Mouse (Mus musculus) NIH3T3 (cell line): Measurements from ENCODE around the gene Pik3cb.

Source experiments
- DNase-seq: peaks from one replicate; pipeline ENCODE4 v3.0.0-alpha.2; 2012; ENCODE audit warnings: low read depth

The Pik3cb gene

GRCm38 (mm10) chr9:99081718-99082117 is 58.7 kb downstream of the Pik3cb start:
- no peak for DNase-seq

DNA sequence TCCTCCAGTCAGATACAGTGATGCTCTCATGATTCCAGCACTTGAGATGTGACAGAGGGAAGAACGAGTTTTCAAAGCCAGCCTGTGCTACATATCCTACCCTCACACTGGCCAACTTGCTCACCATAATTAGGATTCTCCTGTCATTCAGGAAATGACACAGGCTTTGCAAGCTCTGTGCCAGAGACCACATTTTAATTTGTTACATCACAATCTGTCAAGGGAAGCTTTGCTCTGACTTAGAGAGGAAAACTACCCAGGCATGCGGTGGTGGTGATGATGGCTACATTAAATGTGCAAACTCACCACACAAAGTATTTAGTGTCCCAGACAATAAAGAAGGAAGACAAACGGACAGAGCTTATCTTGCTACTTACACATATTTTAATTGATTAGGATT is 59.1 kb downstream of the Pik3cb start:
- DNase-seq = no peak

- no peak for DNase-seq
These were observed 59.8 kb downstream of the Pik3cb start for GRCm38 (mm10) chr9:99080657-99081056.

DNA sequence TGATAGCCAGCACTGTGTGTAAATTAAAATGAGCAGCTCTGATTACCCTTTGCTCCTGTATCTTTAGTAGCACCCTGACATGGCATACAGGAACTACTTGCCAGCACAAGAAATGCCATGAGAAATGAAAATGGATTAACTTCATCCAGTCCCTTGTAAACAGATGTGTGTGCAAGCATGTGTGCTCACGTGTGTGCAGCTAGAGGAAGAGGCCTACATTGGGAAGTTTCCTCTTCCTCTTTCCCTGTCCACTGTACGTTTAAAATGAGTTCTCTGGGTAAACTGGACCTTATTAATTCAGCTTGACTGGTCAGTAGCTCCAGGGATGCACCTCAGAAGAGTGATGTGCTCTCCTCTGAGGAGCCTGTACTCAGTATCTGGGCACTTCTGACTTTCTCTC is 66.0 kb downstream of the Pik3cb start:
- DNase-seq = no peak

- no peak for DNase-seq
These were observed 67.9 kb downstream of the Pik3cb start for GRCm38 (mm10) chr9:99072538-99072937.

DNA sequence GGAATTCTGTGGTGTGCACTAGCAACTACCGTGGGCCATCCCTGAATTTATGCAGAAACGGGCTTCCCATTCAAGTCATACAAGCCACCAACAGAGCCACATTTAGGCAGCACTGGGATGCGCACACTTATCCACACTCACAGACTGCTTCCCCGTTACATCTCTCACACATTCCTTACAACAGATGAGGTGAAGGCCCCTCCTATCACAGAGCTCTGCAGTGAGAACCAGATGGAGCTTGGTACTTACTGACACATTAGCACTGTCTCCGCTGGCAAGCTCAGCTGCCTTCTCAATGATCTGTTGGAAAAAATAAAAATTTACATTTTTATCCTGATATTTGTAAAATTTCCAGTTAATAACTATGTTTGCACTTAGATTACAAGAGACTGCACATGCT is 75.1 kb downstream of the Pik3cb start:
- no peak for DNase-seq

DNA sequence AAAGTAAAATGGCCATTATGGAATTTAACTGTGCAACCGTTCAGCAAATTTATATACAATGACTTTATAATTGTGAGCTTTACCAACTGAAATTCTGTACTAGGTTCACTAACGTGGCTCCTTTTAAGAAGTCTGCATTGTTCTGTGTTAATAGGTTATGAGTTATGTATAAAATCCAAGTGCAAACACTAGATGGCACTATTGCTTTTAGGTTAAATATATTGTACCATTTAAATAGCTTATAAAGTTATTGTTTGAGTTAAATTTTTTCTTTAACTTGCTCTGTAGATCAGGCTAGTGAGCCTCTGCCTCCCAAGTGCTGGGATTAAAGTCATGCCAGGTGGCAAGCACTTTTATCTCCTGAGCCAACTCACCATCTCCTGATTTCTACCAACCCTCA is 76.2 kb downstream of the Pik3cb start:
- peak; percentile 78 for DNase-seq

DNA sequence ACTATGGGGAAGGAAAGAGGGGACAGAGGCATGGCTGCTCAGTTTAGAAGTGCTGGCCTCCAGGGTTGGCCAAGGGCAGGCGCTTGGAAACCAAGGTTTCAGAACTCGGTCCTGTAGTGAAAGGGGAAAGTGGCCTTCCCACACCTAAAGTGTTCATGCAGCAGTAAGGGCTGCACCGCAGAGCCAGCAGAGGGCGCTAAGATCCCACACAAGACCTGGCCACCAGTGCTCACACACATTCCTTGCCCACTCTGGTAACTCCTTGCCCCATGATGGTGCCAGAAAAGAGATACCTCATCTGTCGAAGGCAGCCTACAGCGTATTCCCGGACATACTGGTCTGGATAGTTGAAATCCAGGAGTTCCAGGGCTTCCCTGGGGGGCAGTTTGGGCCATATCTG is 77.9 kb downstream of the Pik3cb start:
- DNase-seq = peak; percentile 86

DNA sequence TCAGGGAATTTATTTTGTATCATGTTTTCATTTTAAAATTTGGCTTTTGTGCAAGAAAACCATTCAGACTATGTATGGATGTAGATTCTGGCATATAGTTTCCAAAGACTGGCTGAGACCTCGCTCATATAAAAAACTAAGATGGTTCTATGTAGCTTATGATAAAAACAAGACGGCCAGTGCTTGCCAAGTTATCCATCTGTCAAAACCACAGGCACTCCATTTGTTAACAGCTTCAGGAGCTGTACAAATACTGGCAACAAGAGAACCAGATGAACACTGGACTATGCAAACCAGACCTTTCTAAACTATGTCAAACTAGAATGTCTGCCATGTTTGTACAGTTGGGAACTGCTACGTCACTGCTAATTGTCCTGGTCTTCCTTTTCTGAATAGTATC is 82.7 kb downstream of the Pik3cb start:
- DNase-seq = peak; percentile 56

DNA sequence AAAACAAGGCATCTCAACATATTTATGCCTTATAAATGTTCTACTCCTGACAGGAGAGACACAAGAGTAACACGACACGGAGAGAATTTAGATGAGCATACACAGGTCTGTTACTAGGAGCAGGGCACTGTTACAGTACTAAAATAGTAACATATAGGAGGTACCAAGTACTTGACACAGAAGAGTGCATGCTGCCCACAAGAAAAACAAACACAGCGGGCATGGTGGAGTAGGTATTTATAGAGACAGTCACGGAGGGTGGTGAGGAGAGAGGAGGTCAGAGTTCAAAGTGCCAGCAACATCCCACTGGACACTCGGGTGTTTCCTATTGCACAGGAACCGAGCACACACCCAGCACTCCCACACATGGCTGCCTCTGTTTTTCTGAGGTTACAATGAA is 90.7 kb downstream of the Pik3cb start:
- no peak for DNase-seq

- DNase-seq = peak; percentile 69
These were observed 91.6 kb downstream of the Pik3cb start for GRCm38 (mm10) chr9:99048724-99049250.

- no peak for DNase-seq
These were observed 95.7 kb downstream of the Pik3cb start for GRCm38 (mm10) chr9:99044761-99045160.

DNA sequence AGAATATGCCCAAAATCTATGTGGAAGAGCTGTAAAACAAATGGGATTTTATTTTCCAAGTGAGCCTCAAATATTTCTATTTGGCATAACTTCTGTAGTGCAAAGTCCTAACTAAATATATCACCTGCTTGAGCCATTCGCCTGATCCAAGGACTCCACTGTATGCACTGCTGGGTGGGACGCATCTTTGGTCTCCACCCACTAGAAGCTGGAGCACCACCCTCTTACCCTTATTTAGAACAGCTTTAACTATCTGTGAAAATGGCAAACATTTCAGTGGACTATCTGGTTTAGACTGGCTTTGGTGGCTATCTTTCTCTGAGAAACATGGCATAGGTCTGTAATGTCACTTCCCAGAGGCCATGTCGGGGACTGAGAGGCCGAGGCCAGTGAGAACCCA is 97.8 kb downstream of the Pik3cb start:
- no peak for DNase-seq

GRCm38 (mm10) chr9:99041994-99042393 is 98.4 kb downstream of the Pik3cb start:
- DNase-seq = no peak

DNA sequence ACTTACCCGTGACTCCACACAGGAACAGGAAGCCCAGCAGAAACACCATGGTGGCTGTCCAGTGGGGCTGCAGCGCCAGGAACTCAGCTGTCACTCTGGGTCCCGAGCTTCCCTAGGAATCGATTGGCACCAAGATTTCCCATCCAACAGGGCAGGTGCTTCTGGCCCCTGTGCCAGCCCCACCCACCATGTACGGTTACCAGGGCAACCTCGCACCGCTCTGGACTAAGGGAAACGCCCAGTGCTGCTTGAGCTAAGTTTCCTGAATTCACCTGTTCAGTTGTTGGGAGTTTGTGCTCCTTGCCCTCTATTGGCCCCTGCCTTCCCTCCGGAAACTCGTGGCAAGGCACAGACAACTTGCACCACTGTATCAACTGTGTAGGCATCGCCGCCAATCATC is 104.8 kb downstream of the Pik3cb start, which contains the start of gene Gm1123:
Gene Gm1123, minus strand, starts transcription at position 141 of the 400 bp plus-strand sequence.
- DNase-seq = no peak

DNA sequence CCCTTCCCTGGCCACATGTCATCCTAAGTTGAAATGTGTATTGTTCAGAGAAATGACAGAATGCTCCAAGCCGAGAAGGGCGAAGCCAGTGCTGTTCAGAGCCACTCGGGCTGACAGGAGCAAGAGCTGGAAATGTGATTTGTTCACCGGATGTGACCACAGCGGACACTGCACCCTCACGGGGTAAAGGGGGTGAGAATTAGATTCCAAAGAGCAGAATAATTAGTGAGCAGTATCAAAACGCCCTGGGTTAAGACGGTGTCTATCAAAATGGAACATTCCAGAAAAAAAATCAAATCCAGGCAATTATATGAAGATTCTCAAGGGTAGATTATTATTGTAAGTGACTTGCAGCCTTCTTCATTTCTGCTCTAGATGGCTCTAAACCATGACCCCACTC is 106.3 kb downstream of the Pik3cb start:
- no peak for DNase-seq

DNA sequence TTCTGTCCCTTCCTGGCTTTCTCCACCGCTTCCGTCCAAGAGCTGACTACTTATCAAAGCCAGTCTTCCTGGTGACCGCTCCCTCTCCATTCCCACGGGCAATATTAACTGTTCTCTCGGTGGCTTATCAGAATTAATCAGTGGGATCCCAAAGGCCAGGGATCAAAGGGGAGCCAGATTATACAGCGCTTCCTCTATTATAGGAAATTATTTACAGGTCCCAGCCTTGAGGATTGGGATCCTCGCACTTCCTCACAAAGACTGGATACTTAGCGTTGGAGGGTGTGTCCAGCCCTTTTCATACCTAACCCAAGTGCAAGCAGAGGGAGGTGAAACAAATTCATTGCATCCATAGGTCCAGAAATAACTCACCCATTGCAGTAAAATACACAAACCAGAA is 108.4 kb downstream of the Pik3cb start:
- no peak for DNase-seq

- peak; percentile 9 for DNase-seq
These were observed 118.7 kb downstream of the Pik3cb start for GRCm38 (mm10) chr9:99021751-99022150.

DNA sequence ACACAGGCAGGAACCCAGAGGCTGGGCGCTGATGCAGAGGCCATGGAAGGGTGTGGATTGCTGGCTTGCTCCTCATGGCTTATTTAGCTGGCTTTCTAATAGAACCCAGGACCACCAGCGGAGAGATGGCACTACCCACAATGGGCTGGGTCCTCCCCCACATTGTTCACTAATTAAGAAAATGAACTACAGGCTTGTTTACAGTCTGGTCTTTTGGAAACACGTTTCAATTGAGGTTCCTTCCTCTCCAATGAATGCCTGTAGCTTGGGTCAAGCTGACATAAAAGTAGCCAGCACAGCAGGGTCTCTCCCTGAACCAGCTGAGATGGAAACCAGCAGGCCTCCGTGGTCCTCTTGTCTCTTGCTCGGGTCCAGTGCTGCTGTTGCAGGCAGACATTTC is 119.3 kb downstream of the Pik3cb start:
- no peak for DNase-seq

- DNase-seq = no peak
These were observed 122.7 kb downstream of the Pik3cb start for GRCm38 (mm10) chr9:99017679-99018078.

DNA sequence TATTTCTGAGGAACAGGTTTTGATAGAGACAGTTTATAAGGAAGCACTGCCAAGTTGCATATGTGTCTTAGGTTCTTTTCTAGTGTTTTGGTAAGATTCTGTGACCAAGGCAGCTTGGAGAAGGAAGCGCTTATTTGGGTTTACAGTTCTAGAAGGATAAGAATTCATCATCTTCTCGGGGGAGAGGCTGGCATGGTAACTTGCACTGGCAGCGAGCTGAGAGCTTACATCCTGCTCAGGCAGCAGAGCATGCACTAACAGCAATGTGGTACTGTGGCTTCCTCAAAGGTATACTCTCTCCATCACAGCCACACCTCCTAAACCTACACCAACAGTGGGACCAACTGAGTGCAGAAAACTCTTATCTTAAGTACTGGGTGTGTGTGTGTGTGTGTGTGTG is 123.7 kb downstream of the Pik3cb start:
- DNase-seq = no peak

DNA sequence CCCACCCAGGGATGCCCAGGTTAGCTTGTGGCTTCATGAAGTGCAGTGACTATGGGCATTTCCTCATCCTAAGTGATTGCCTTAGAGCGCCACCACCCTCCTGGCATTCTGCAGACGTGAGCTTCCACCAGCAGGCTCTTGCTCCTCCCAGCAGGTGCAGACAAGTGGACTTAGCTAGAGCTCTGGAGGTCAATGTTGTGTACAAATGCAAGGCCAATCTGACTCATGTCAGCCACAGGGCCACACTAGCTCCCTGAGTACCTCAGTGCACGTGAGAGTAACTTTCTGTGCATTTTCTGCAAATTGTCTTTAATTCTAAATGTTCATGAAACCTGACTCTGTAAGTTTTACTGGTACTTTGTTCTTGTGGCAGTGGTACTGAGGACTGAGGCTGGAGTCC is 124.1 kb downstream of the Pik3cb start:
- no peak for DNase-seq

DNA sequence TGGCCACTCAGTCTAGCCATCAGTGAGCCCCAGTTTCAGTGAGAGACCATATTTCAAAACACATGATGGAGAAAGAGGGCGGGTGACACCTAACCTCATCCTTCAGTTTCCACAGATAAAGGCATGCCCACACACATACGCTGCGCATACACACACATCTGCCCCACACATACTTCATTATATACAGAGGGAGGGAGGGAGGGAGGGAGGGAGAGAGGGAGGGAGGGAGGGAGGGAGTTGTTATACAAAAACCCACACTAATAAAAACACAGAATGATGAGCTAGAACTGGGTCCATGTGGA is 130.6 kb downstream of the Pik3cb start:
- no peak for DNase-seq

GRCm38 (mm10) chr9:99009069-99009897 is 131.1 kb downstream of the Pik3cb start:
- no peak for DNase-seq
